Mouse (Mus musculus) lung, adult 2 months (tissue): ENCODE measurements around the gene Nol4l.

Source experiments
- CTCF ChIP-seq: fragments of 200-500 bp; IDR thresholded peaks from 2 replicates; pipeline ENCODE4 v1.5.1; 2011; ENCODE audit warnings: mild to moderate bottlenecking, low read length, control low read depth; ENCODE audit not compliant: insufficient read depth
- POLR2A ChIP-seq: fragments of 200-500 bp; IDR thresholded peaks from 2 replicates; pipeline ENCODE4 v1.6.1; 2011; ENCODE audit warnings: low read depth, mild to moderate bottlenecking, control low read depth, low read length, borderline replicate concordance; ENCODE audit errors: extremely low read depth

GRCm38 (mm10) chr2:153575554-153575953 lies 45.8 kb upstream of the Nol4l start:
- TF ChIP-seq POLR2A (no peak), CTCF (no peak)
